Mouse (Mus musculus) olfactory bulb, adult 2 months (tissue): Measurements from ENCODE around the gene Gm17428. TPM values are rescaled to one million over a fixed set of nuclear protein-coding genes. Genes with fewer than 3 reads are reported as not detected.
A peak's percentile ranks its signal among the peaks of the same experiment; 100 is the strongest.

Source experiments
- H3K27ac ChIP-seq: fragments of 200-500 bp; 2 replicates; pipeline ENCODE4 v1.5.1; 2012; ENCODE audit warnings: low read depth, low read length; ENCODE audit not compliant: insufficient read depth
- H3K4me1 ChIP-seq: fragments of 200-500 bp; 2 replicates; pipeline ENCODE4 v1.6.1; 2012; ENCODE audit warnings: low read length; ENCODE audit not compliant: control insufficient read depth, insufficient read depth
- H3K4me3 ChIP-seq: fragments of 200-500 bp; 2 replicates; pipeline ENCODE4 v1.5.1; 2012; ENCODE audit warnings: mild to moderate bottlenecking, low read depth, low read length, moderate library complexity; ENCODE audit not compliant: insufficient read depth
- CTCF ChIP-seq: fragments of 200-500 bp; IDR thresholded peaks from 2 replicates; pipeline ENCODE4 v1.5.1; 2012; ENCODE audit warnings: low read depth, mild to moderate bottlenecking, low read length, moderate library complexity; ENCODE audit not compliant: insufficient read depth
- POLR2A ChIP-seq: fragments of 200-500 bp; IDR thresholded peaks from 2 replicates; pipeline ENCODE4 v1.6.1; 2012; ENCODE audit warnings: mild to moderate bottlenecking, low read depth, low read length, moderate library complexity; ENCODE audit not compliant: insufficient read depth
- WGBS: fragments of 180-500 bp; shearing (Covaris S2); methylation state at CpG from one replicate; pipeline ENCODE4 v1.1.7; 2018; 5-methylcytosine and 5-hydroxymethylcytosine counted together
- polyA plus RNA-seq: library from polyadenylated mRNA; stranded (reverse); fragments of >200 nt; gene quantifications from 2 replicates; pipeline ENCODE4 v1.2.4, GENCODE M21; 2012; ENCODE audit warnings: low replicate concordance; ENCODE audit not compliant: missing spikeins, insufficient read depth, insufficient read length

Gene Gm17428
- polyA plus RNA-seq, 1 experiment: not detected

DNA sequence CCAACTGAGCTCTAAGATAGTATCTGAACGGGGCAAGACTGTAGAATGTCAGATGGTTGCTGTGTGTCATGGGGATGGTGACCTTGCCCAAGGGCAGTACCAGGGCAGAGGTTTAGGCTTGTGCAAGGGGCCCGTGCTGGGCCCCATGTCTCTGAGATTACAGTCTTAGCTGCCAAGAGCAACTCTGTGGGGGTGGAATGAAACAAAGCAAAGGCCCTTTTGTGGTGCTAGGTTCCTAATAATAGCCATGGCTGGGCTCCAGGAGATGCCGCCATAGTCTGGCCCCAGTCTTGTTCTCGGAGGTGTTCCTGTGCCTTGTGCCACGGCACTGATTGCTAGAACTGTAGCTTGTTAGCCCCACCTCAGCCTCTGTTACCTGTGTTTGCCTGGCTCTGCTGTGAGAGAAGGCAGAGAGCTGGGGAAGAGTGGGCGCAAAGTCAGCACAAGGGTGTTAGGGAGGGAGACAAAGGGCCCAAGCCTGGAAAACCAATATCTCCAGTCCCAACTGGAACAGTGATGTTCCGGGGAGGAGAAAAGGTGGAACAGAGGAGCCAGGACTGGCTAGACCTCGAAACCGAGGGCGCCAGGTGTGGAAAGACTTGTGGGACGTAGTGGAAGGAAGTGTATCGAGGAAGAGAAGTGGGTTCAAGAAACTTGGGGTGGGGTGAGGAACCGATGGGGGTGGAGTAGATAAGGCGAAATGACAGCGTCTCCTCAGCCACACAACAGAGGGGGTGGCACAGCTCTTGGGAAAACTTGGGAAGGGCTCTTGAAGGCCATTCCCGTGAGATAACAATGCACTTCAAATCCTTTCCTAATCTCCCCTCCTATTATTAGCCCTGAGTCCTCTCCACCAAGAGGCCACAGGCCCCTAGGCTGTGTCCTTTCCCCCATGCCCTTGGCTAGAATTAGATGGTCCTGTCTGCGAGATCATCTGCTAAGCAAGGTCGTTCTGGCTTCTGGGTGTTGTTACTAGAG lies 27.4 kb downstream of the Gm17428 start:
- Histone ChIP-seq H3K4me3 (no peak overlapping the region), H3K4me1 (peaks cover 20% of the 10 kb centered on the region), H3K27ac (peak overlapping the region; percentile 34)
- TF ChIP-seq CTCF (no peak), POLR2A (no peak)
- WGBS: 66% methylated on average over 18 of the region's 18 CpGs

DNA sequence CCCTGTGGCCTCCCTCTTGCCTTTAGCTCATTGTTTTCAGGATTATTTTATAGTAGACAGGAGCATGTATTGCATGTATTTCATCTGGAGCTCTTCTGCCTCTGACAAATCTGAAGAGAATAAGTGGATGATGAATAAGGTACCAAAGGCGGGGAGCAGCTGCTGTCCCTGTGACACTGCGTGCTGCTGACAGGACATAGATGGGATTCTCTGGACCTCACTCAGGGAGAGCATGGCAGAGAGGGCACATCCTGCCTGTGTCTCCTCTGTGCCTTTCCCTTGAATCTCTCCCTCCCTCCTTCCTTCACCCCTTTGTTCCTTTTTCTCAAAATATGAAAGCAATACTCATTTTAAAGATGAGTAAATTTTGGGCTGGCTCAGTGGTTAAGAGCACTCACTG lies 28.8 kb downstream of the Gm17428 start:
- H3K27ac ChIP-seq: no peak overlapping the region
- no peak for TF ChIP-seq CTCF
- no peak for TF ChIP-seq POLR2A
- H3K4me3 ChIP-seq: no peak overlapping the region
- 92% methylated on average over 2 of the region's 2 CpGs for WGBS
- H3K4me1 ChIP-seq: peaks cover 20% of the 10 kb centered on the region

DNA sequence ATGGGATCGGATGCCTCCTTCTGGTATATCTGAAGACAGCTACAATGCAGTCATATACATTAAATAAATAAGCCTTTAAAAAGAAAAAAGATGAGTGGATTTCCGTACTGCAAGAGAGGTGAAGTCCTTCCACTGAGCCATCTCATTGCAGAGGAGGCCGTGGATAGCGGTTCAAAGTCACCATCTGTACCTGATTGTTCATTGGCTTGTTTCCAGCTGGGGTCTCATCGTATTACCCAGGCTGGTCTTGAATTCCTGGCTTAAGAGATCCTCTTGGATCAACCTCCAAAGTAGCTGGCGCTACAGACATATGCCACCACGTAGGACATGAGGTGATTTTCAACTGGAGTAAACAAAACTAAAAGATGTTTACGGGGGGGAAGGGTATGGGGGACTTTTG lies 29.2 kb downstream of the Gm17428 start:
- TF ChIP-seq POLR2A: no peak
- no peak for TF ChIP-seq CTCF
- H3K4me1 ChIP-seq: peaks cover 20% of the 10 kb centered on the region
- no peak overlapping the region for H3K27ac ChIP-seq
- H3K4me3 ChIP-seq: no peak overlapping the region
- WGBS: 89% methylated on average over 8 of the region's 8 CpGs

- no peak for TF ChIP-seq CTCF
- TF ChIP-seq POLR2A: no peak
- H3K4me1 ChIP-seq: peaks cover 20% of the 10 kb centered on the region
- WGBS: 74% methylated on average over 3 of the region's 3 CpGs
- no peak overlapping the region for H3K27ac ChIP-seq
- H3K4me3 ChIP-seq: no peak overlapping the region
Observed at GRCm38 (mm10) chr14:55006541-55006940, 29.8 kb downstream of the Gm17428 start.

GRCm38 (mm10) chr14:55007120-55007908 lies 30.6 kb downstream of the Gm17428 start:
- peaks cover 20% of the 10 kb centered on the region for H3K4me1 ChIP-seq
- TF ChIP-seq POLR2A (no peak), CTCF (no peak)
- H3K4me3 ChIP-seq: no peak overlapping the region
- 89% methylated on average over 9 of the region's 9 CpGs for WGBS
- no peak overlapping the region for H3K27ac ChIP-seq

DNA sequence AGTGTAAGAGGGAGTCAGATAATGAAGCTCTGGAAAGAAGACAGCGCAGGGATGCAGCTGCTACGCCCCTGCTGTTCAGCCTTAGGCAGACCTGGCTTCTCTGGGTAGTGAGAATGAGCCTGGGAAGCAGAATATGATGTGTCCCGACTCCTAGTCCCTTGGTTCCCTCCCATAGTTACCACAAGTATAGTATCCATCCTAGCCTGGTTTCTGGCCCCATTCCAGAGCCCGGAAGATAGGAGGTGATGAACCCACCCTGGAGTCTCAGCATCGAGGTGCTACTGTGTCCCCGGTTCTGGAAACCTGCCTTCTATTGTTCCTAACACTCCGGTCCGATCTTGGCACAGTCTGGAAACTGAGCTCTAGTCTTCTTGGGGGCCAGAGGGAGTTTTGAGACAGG lies 31.7 kb downstream of the Gm17428 start:
- TF ChIP-seq CTCF (no peak), POLR2A (no peak)
- peaks cover 14% of the 10 kb centered on the region for H3K4me1 ChIP-seq
- H3K27ac ChIP-seq: no peak overlapping the region
- H3K4me3 ChIP-seq: no peak overlapping the region
- 70% methylated on average over 8 of the region's 8 CpGs for WGBS

DNA sequence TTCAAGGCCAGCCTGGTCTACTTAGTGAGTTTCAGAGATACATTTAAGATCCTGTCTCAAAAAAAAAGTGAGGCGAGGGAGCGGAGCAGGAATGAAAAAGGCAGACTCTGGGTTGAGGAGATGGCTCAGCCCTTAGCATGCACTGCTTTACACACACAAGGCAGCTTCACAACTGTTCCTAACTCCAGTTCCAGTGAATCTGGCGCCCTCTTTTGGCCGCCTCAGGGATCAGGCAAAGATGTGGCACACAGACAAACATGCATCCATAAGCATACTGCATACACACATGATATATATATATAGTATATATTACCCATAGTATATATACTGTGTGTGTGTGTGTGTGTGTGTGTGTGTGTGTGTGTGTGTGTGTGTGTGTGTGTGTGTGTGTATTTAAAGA lies 34.4 kb downstream of the Gm17428 start:
- Histone ChIP-seq H3K27ac (no peak overlapping the region), H3K4me3 (no peak overlapping the region), H3K4me1 (peaks cover 5% of the 10 kb centered on the region; the same call in 1 of the 2 replicates)
- WGBS: 62% methylated on average over 4 of the region's 4 CpGs
- TF ChIP-seq CTCF (no peak), POLR2A (no peak)

DNA sequence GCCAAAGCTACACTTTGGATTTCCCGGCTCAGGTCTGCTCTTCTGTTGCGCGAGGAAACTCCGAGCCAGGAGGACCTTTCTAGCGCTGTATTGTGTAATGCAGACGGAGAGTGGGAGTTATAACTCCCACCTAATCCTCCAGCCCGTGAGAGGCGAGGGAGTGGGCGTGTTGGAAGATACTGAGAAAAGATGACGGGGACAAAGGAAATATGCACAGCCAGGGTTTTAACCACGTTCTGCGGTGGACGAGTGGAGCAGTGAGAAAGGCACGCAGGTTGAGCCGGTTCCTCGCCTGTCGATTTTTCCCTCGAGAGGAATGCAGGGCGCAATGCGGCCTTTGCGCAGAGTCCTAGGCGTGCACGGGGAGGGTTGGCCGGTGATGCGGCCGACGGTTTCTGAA lies 37.9 kb downstream of the Gm17428 start:
- WGBS: under 1% methylated on average over 27 of the region's 27 CpGs
- Histone ChIP-seq H3K27ac (peak overlapping the region; percentile 94), H3K4me3 (peak overlapping the region; percentile 57), H3K4me1 (peaks cover 5% of the 10 kb centered on the region; the same call in 1 of the 2 replicates)
- TF ChIP-seq CTCF (no peak), POLR2A (no peak; the same call in 1 of the 2 replicates)

- Histone ChIP-seq H3K4me1 (peaks cover 5% of the 10 kb centered on the region; the same call in 1 of the 2 replicates), H3K27ac (peak within 1 kb of the TSS; percentile 94), H3K4me3 (peak within 1 kb of the TSS; percentile 95)
- under 1% methylated on average over 36 of the region's 36 CpGs for WGBS
- peak; percentile 82 for TF ChIP-seq CTCF
- peak; percentile 55 for TF ChIP-seq POLR2A
Observed at GRCm38 (mm10) chr14:55014991-55015766, 38.4 kb downstream of the Gm17428 start, which contains the start of gene Ngdn. TSS of gene Ngdn (plus strand) at chr14:55015454.
